Mouse (Mus musculus) ovary, adult 18-20 months (tissue): Measurements from ENCODE around the gene P2ry4.

Source experiments
- DNase-seq: peaks from one replicate; pipeline ENCODE4 v3.0.0; 2022; ENCODE audit warnings: low spot score, mixed read lengths

Gene P2ry4

DNA sequence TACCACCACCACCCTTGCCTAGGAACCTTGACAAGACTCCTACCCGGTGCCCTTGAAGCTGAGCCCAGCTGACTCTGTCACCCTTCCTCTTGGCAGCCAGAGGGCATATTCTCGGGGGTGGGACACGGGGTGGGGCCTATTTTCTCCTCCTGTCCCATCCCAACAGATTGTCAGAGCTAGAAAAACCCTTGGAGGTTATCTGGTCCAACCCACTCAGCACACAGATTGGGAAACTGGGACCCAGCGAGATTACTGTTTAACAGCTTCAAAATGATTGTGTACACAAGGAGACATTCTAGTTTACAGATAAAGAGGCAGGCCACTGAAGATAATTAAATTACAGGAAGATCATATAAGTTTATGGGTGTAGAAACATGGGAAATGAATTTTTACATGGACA lies at the start of gene P2ry4:
Gene P2ry4 (minus strand): TSS at position 79 of the 400 bp plus-strand sequence.
- DNase-seq: no peak

DNA sequence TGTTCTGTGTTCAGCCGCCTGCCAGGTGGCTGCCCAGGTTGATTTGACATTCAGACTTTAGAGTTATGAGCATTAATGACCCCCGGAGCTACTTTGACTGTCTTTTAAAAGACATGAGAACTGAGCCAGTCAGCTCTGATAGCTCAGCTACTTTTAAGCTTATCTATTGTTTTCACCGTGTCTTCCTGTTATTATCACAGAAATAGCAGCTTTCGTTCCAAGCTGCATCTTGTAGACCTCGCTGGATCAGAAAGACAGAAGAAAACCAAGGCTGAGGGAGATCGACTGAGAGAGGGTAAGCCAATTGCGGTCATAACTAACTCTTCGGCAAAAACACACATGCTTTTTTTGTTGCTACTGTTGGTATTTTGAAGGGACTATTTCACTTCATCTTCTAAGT lies 43.8 kb upstream of the P2ry4 start:
- no peak for DNase-seq

DNA sequence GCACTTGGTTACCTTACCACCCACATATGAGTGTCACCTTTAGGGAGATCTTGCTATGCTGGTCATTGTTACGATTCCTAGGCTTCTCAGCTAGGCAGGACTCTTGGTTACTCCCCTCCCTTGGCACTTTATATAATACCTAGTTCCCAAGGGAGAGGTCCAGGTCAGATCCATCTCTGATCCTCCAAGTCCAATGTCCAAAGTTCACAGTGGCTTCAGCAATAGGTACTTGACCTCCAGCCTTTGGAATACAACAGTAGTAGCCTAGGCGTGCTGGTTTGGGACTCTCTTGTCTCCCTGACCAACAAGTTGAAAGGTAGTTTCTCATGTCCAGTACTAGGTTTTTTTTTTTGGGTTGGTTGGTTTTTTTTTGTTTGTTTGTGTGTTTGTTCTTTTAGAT lies 34.4 kb upstream of the P2ry4 start:
- no peak for DNase-seq

DNA sequence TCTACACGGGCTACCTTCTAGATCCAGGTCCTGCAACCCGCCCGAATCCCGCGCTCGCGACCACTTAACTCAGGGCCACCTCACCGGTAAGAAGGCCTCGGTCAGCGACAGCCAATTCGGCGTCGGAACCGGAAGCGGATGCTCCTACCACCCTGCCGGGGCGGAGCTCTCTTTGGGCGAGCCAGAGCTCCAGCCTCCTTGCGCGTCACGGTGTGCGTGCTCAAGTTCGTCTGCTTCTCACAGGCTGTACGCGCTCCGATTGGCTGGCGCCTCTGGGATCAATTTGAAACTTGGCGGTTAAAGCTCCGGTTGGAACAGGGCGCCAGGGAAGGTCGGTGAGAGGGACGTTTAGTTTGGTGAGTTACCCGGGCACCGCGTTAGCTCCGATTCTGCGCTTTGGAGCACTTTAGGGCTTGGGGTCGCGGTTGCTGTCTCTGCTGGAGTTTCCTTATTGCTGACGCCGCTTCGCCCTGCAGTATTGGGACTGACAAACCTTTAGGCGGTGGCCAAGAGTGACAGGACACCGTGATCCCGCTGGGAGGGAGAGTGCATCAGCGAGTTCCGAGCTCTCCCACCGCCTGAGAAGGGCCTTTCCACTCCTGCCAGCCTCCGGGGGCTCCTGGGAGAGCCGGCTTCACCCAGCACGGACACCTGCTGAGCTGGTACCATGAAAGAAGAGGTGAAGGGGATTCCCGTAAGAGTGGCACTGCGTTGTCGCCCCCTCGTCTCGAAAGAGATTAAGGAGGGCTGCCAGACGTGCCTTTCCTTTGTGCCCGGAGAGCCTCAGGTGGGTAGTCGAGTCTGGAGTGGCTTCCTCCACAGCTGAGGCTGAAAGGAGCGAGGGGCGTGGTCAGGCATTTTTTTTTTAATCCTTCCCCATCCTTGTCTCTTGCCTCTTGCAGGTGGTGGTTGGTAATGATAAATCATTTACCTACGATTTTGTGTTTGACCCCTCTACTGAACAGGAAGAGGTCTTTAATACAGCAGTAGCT lies 31.4 kb upstream of the P2ry4 start, which contains the start of gene Pdzd11:
Gene Pdzd11 (minus strand): TSS at position 767 of the 992 bp plus-strand sequence.
- DNase-seq: peak; percentile 88

DNA sequence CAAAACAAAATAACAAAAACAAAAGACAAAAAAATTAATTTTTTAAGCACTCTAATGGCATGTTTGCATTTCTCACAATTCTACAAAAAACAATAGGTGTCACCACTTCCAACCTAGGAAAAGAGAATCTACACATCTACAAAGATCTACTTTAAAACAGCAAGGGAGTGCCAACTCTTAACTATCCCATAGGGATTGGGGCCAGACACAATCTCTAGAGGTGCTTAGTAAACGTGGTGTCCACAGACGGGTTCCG lies 30.8 kb upstream of the P2ry4 start, which contains the start of gene Kif4:
Gene Kif4 (plus strand): TSS at position 192 of the 256 bp plus-strand sequence.
- no peak for DNase-seq

DNA sequence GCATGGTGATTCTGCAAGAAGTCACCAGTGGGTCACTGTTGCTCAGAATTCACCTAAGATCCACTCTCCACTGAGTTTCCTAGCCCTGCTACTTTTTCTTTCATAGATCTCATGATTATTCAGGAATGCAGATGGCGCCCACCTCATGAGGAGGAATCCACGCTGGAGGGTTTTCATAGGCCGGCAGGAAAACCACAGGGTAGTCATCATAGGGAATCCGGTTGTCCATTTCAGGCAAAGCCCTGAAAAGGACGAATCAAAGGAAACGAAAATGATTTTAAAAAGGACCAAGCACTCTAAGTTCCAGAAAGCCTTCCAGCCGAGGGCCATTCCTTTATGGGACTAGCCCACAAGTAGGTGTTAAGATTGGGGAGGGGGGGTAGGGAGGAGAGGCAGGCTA lies 30.5 kb upstream of the P2ry4 start:
- DNase-seq: no peak

DNA sequence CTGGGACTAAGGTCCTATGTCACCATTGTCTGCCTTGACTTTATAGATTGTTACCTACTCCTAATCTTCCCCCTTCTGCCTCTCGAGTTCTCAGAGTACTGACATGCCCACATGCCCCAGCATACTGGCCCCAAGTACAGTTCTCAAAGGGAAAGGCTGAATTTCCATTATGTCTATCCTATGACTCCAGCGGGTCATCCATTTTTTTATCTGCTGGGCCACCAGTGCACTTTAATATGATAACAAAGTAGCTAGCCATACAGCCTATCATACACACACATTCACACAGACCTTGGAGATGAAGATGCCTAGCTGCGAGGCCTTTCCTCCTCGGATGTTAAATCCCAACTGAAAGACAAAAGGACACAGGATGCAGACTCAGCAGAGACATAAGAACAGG lies 29.6 kb upstream of the P2ry4 start:
- DNase-seq: no peak

DNA sequence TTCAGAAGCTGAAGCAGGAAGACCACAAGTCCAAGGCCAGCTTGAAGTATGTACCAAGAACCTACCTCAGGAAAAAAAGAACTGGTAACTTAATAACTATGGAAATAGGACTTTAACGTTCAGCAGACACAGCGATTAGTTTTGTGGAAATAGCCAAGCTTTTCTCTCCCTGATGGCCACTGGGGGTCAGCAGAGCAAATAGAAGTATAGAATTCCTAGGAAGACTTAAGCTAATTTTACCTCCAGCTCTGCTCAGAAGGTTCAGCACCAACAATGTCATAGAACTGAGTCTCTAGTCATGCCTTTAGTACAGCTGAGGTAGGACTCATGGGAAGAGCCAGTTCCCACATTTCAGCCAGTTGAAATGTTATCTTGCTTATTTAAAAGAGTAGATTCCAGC lies 26.7 kb upstream of the P2ry4 start:
- no peak for DNase-seq

DNA sequence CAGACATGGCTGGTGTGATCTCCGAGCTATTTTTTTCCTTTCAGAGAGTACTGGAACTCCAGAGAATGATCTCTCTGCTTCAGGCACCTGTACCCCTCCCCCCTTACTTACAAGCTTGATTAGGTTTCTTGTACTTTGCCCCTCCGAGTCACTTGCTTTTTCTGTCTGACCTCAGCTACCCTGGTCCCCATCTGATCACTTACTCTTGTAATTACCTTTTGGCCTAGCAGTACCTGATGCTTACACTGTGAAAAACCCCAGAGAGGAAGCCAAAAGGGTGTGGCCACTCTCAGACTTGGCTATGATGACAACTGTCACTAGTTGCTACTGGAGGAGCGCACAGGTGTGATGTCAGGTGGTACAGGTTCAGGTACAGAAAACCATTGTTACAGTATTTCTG lies 23.8 kb upstream of the P2ry4 start:
- DNase-seq: no peak

DNA sequence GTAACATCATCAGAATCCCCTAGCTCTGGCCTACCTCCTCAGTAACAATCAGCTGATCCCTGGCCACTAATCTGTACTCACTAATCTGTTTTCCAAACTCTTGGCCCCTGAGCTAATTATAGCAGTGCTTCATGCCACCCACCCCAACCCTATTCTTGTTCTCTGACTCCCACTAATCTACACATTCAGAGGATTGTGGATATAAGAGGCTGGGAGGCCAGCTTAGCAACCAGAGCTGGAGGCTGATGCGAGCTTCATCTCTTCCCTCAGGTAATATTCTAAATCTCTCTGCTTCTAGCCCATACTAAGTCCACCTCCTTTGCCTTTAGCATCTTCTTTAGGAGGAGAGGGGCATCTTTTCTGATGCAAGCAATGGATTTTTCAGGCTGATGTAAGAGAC lies 10.6 kb upstream of the P2ry4 start, which contains the start of gene Arr3:
Gene Arr3 (plus strand): TSS at position 184 of the 400 bp plus-strand sequence.
- DNase-seq: no peak

DNA sequence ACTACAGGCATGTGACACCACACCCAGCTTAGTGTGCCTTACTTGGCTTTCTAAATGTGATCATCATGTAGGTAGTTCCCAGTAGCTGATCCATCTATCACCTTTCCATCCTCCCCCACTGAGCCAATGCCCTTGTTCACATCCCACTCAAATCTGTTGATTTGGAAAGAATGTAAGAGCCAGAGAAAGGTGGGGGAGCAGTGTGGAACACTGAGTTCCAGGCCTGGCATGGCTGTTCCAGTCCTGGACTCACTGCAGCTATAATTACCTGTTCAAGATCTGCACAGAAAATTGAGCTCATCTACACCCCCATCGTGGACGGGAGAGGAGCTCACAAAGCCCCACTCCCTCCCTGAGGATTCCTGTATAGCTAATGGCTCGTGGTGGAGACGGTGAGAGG lies 5.1 kb upstream of the P2ry4 start:
- DNase-seq: no peak

DNA sequence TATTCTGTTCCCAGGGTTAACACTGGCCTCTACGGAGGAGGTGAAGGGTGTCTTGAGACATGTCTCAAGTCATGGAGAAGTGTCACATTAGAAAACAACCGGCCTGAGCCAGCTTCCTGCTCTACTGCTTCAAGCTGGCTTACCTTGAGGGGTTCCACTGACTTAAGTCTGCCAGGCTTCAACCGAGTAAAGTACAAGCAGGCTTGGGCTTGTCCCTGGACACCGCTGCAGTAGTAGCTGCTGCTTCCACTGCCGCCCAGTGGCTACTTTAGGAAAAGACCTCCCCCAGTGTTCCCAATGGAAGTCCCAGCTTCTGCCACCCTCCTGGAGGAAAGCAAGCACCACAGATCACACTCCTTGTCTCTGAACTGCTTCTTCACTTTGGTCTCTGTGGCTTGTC lies 2.8 kb upstream of the P2ry4 start:
- no peak for DNase-seq

DNA sequence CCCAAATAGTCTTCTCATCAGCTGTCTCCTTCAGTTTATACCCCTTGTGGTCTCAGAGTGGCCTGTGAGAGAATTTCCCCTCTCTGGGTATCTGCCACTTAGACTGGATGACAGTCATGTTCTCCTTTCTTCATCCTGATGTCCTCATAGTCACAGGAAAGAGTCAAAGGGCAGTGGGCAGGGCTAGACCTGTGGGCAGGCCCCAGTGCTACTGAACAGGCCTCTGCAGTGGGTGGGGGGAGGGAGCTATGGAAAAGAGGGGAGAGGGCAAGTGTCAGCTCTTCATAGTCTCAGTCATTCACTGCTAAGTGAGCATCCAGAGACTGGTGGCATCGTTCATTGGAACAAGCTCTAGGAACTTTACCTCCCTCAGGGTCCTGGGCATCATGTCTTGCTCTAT lies 22.7 kb downstream of the P2ry4 start, which contains the start of gene Awat1:
Gene Awat1 (plus strand): TSS at position 301 of the 400 bp plus-strand sequence.
- no peak for DNase-seq

DNA sequence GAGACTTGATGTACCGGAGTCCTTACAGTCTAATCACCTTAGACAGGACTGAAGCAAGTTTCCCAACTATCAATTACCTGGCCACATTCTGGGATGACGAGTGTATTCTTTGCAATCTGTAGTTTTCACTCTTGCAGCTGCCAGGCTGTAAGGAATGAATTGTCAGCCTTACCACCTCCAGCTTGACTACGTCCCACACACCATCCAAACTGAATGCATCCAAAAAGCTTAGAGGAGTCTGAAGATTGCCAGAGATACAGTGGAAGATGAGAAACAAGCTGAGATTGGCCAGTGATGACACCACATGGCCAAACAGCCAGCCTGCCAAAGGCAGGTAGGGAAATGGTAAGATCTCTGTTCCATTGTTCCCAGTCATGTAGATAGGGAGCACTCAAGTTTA lies 29.0 kb downstream of the P2ry4 start:
- no peak for DNase-seq

DNA sequence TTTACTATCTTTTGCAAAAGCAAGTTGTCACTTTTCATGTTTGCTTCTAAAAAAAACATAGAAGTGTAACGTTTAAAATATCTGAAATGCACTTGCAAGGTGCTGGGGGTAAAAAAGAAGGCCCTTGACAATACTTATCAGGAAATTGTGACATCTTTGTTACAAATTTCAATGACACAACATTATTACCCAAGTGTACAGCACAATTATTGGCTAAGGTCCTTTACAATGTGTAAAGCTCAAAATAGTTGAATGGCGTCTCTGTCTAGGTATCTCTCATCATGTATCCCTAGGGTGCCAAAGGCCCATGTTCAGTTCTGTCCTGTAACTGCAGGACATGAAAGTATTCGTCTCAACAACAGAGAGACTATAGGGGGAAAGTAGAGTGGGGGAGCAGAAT lies 38.6 kb downstream of the P2ry4 start:
- DNase-seq: no peak
